Mouse (Mus musculus) neural tube, embryonic 10.5 days (tissue): ENCODE results near the gene Ropn1l.

ENCODE experiments used
- DNase-seq: peaks from one replicate; pipeline ENCODE4 v3.0.0-alpha.2; 2017; ENCODE audit warnings: low spot score; ENCODE audit errors: extremely low spot score

The Ropn1l gene

GRCm38 (mm10) chr15:31407490-31407889 lies 46.0 kb downstream of the Ropn1l start:
- no peak for DNase-seq

- no peak for DNase-seq
These were observed 46.7 kb downstream of the Ropn1l start for GRCm38 (mm10) chr15:31406881-31407280.

GRCm38 (mm10) chr15:31404346-31404745 lies 49.2 kb downstream of the Ropn1l start:
- no peak for DNase-seq

- DNase-seq, result no peak
These were observed 51.2 kb downstream of the Ropn1l start for GRCm38 (mm10) chr15:31402200-31402892.

GRCm38 (mm10) chr15:31400974-31401373 lies 52.6 kb downstream of the Ropn1l start:
- DNase-seq, result no peak

GRCm38 (mm10) chr15:31398769-31399168 lies 54.8 kb downstream of the Ropn1l start:
- no peak for DNase-seq

- no peak for DNase-seq
These were observed 56.2 kb downstream of the Ropn1l start for GRCm38 (mm10) chr15:31397379-31397778.

GRCm38 (mm10) chr15:31396755-31397154 lies 56.8 kb downstream of the Ropn1l start:
- no peak for DNase-seq

GRCm38 (mm10) chr15:31395986-31396385 lies 57.6 kb downstream of the Ropn1l start:
- no peak for DNase-seq

GRCm38 (mm10) chr15:31393402-31393801 lies 60.1 kb downstream of the Ropn1l start:
- no peak for DNase-seq

GRCm38 (mm10) chr15:31392705-31393104 lies 60.8 kb downstream of the Ropn1l start:
- no peak for DNase-seq

- no peak for DNase-seq
These were observed 61.4 kb downstream of the Ropn1l start for GRCm38 (mm10) chr15:31392135-31392534.
